ENCODE assay signal across 24 mouse cellular contexts in genomic region chr6:70867297-70867696, GRCm38 (mm10). TPM values are rescaled to one million over a fixed set of nuclear protein-coding genes. Genes with fewer than 3 reads are reported as not detected.
"Had no signal": no experiment of that assay in that cellular context is flagged by ENCODE, and none has a peak within 500 bp of the region (broad histone marks: within the 10 kb centered on the region; RNA-seq: fewer than 3 reads in every experiment).

No protein-coding gene starts in this region.

- H3K9ac ChIP-seq: lung, embryonic 15.5 days; midbrain, embryonic 13.5 days; midbrain, embryonic 15.5 days; neural tube, embryonic 12.5 days; stomach, embryonic 15.5 days had no signal

- ATAC-seq: lung, postnatal 0 days; midbrain, embryonic 13.5 days; midbrain, embryonic 15.5 days had no signal

- H3K27ac ChIP-seq: lung, embryonic 15.5 days; macrophage; midbrain, embryonic 13.5 days; midbrain, embryonic 15.5 days; neural tube, embryonic 12.5 days; stomach, embryonic 15.5 days; stomach, postnatal 0 days had no signal

- H3K4me3 ChIP-seq: lung, embryonic 15.5 days; megakaryocyte, embryonic 14.5 days; midbrain, embryonic 13.5 days; midbrain, embryonic 15.5 days; neural tube, embryonic 12.5 days; stomach, embryonic 15.5 days had no signal

- H3K9me3 ChIP-seq: lung, embryonic 15.5 days; megakaryocyte, embryonic 14.5 days; midbrain, embryonic 13.5 days; midbrain, embryonic 15.5 days; neural tube, embryonic 12.5 days; stomach, embryonic 15.5 days had no signal

- H3K4me2 ChIP-seq: lung, embryonic 15.5 days; midbrain, embryonic 11.5 days; midbrain, embryonic 13.5 days; midbrain, embryonic 15.5 days; neural tube, embryonic 12.5 days; stomach, embryonic 15.5 days had no signal

- H3K36me3 ChIP-seq: lung, embryonic 15.5 days; midbrain, embryonic 13.5 days; midbrain, embryonic 15.5 days; neural tube, embryonic 12.5 days; stomach, embryonic 15.5 days had no signal

- H3K27me3 ChIP-seq: lung, embryonic 15.5 days; megakaryocyte, embryonic 14.5 days; midbrain, embryonic 13.5 days; midbrain, embryonic 15.5 days; neural tube, embryonic 12.5 days; stomach, embryonic 15.5 days had no signal

- H3K4me1 ChIP-seq: lung, embryonic 15.5 days; midbrain, embryonic 15.5 days; neural tube, embryonic 12.5 days had no signal

- DNase-seq: lung, adult 2 months; lung, postnatal 14 days; lung, postnatal 36 days; right cerebral cortex, postnatal 14 days; thymus, adult 2 months; thymus, postnatal 25 days; thymus, postnatal 4 days had no signal

RNA-seq across cellular contexts. Expression of gene Tex37, which starts 51.4 kb away (rescaled TPM):
- total RNA-seq: megakaryocyte progenitor cell, adult 5-6 weeks; midbrain, postnatal 0 days; monocyte, adult 5-6 weeks; neutrophil, adult 5-6 weeks had no signal
- polyA plus RNA-seq: lung, adult 2 months; lung, embryonic 15.5 days; lung, postnatal 0 days; macrophage; midbrain, embryonic 11.5 days; midbrain, embryonic 13.5 days; midbrain, embryonic 15.5 days; midbrain, postnatal 0 days; neural tube, embryonic 12.5 days; neural tube, embryonic 14.5 days; spleen, adult 2 months; stomach, embryonic 15.5 days; stomach, postnatal 0 days; urinary bladder, adult 2 months had no signal
